In the genomic region with DNA sequence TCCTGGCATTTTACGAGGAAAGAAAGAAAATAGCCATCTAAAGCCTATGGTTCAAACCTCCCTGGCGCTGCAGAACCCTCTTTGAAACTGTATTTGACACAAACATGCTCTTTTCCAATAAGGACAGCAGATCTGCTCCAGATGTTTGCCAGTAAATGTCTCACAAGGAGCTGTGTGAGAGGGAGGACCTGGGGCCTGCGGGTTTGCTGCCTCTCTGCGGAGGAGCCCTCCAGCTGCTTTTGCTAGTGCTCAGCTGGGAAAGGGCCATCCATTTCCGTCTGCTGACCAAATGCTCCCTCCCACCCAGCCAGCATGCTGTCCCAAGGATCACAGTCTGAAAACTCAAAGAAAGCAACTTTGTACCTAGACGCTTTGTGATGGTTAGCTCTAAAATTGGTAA, we compare ENCODE assay signal across 13 mouse cellular contexts. TPM values are rescaled to one million over a fixed set of nuclear protein-coding genes. Genes with fewer than 3 reads are reported as not detected.
A peak's percentile ranks its signal among the peaks of the same experiment; 100 is the strongest.
DNase-seq lines count a peak whose midpoint lies in the region; ATAC-seq and TF ChIP-seq lines count a peak whose summit lies in the region.
"Had no signal": no experiment of that assay in that cellular context is flagged by ENCODE, and none has a peak within 500 bp of the region (broad histone marks: within the 10 kb centered on the region; RNA-seq: fewer than 3 reads in every experiment).

No protein-coding gene starts in this region.

- peaks cover 1% of the 10 kb centered on the region for H3K4me1 ChIP-seq in kidney, postnatal 0 days (replicated peaks; ENCODE audit: insufficient read depth, low read length)
- no peaks in the 10 kb centered on the region; the same call in 1 of the 2 replicates for H3K4me1 ChIP-seq in kidney, embryonic 14.5 days (ENCODE audit: control insufficient read depth, insufficient read depth, low read length)
- H3K4me1 ChIP-seq in embryonic facial prominence, embryonic 12.5 days = 0 out of 2 replicates have a peak, but pooled peaks cover 5% of the 10 kb centered on the region
- H3K4me1 ChIP-seq in liver, postnatal 0 days (ENCODE audit: insufficient read depth) = peaks cover 1% of the 10 kb centered on the region
- H3K4me1 ChIP-seq in neural tube, embryonic 15.5 days = 0 out of 2 replicates have a peak, but pooled peaks cover 2% of the 10 kb centered on the region
- H3K4me1 ChIP-seq: liver, embryonic 13.5 days; midbrain, embryonic 10.5 days had no signal

- no peak overlapping the region for H3K4me3 ChIP-seq in kidney, postnatal 0 days (replicated peaks; ENCODE audit: low read depth, low read length)
- H3K4me3 ChIP-seq in kidney, embryonic 14.5 days (ENCODE audit: low read length) = no peak overlapping the region
- H3K4me3 ChIP-seq in embryonic facial prominence, embryonic 12.5 days = no peak overlapping the region
- H3K4me3 ChIP-seq in liver, postnatal 0 days (ENCODE audit: low read depth, low read length) = no peak overlapping the region
- H3K4me3 ChIP-seq in neural tube, embryonic 15.5 days (replicated peaks) = no peak overlapping the region
- H3K4me3 ChIP-seq: layer of hippocampus, adult 2 months; liver, embryonic 13.5 days; midbrain, embryonic 10.5 days had no signal

- TF ChIP-seq CTCF in kidney, postnatal 0 days (IDR thresholded peaks at IDR 0.05; ENCODE audit: low read depth) = no peak
- no peak for TF ChIP-seq CTCF in liver, postnatal 0 days (IDR thresholded peaks at IDR 0.05; ENCODE audit: low read depth)

- 0 out of 2 replicates have a peak overlapping the region, but pooled peaks have one; percentile 9 for H3K9ac ChIP-seq in kidney, postnatal 0 days (ENCODE audit: low read depth, low read length)
- no peak overlapping the region for H3K9ac ChIP-seq in kidney, embryonic 14.5 days (ENCODE audit: low read depth, low read length)
- H3K9ac ChIP-seq in embryonic facial prominence, embryonic 12.5 days = no peak overlapping the region
- no peak overlapping the region for H3K9ac ChIP-seq in liver, postnatal 0 days (replicated peaks)
- H3K9ac ChIP-seq in neural tube, embryonic 15.5 days (replicated peaks) = no peak overlapping the region
- H3K9ac ChIP-seq: liver, embryonic 13.5 days had no signal

- H3K27ac ChIP-seq in kidney, postnatal 0 days = peak overlapping the region; percentile 57; the same call in 1 of the 2 replicates
- no peak overlapping the region for H3K27ac ChIP-seq in kidney, embryonic 14.5 days (ENCODE audit: low read depth, low read length)
- 0 out of 2 replicates have a peak overlapping the region, but pooled peaks have one; percentile 12 for H3K27ac ChIP-seq in embryonic facial prominence, embryonic 12.5 days
- H3K27ac ChIP-seq in liver, postnatal 0 days (ENCODE audit: low read depth) = no peak overlapping the region
- H3K27ac ChIP-seq in neural tube, embryonic 15.5 days (replicated peaks) = no peak overlapping the region
- H3K27ac ChIP-seq: layer of hippocampus, adult 2 months; liver, embryonic 13.5 days; midbrain, embryonic 10.5 days had no signal

- no peaks in the 10 kb centered on the region for H3K36me3 ChIP-seq in kidney, postnatal 0 days (ENCODE audit: insufficient read depth, low read length)
- H3K36me3 ChIP-seq in kidney, embryonic 14.5 days (ENCODE audit: control insufficient read depth, insufficient read depth, low read length) = no peaks in the 10 kb centered on the region
- no peaks in the 10 kb centered on the region for H3K36me3 ChIP-seq in embryonic facial prominence, embryonic 12.5 days
- H3K36me3 ChIP-seq in liver, postnatal 0 days (replicated peaks; ENCODE audit: insufficient read depth, low read length) = no peaks in the 10 kb centered on the region
- H3K36me3 ChIP-seq in neural tube, embryonic 15.5 days = no peaks in the 10 kb centered on the region
- H3K36me3 ChIP-seq: liver, embryonic 13.5 days; midbrain, embryonic 10.5 days had no signal

- intact Hi-C loops in gastrocnemius, postnatal 14 days (cut with DNase I; ENCODE audit: low total_unique reads) = no loop called here

- WGBS in kidney, postnatal 0 days = 42% methylated on average over 6 of the region's 6 CpGs
- 33% methylated on average over 6 of the region's 6 CpGs for WGBS in kidney, embryonic 14.5 days
- WGBS in embryonic facial prominence, embryonic 12.5 days = 35% methylated on average over 6 of the region's 6 CpGs
- WGBS in liver, postnatal 0 days (ENCODE audit: insufficient replicate concordance) = 77% methylated on average over 6 of the region's 6 CpGs
- 58% methylated on average over 6 of the region's 6 CpGs for WGBS in neural tube, embryonic 15.5 days

- no peak for TF ChIP-seq EP300 in liver, postnatal 0 days (IDR thresholded peaks at IDR 0.05; ENCODE audit: low read depth)

- no peaks in the 10 kb centered on the region for H3K9me3 ChIP-seq in kidney, postnatal 0 days (replicated peaks; ENCODE audit: low read length)
- no peaks in the 10 kb centered on the region for H3K9me3 ChIP-seq in kidney, embryonic 14.5 days (ENCODE audit: control insufficient read depth, low read length)
- no peaks in the 10 kb centered on the region for H3K9me3 ChIP-seq in embryonic facial prominence, embryonic 12.5 days
- no peaks in the 10 kb centered on the region for H3K9me3 ChIP-seq in liver, postnatal 0 days (ENCODE audit: low read length)
- no peaks in the 10 kb centered on the region for H3K9me3 ChIP-seq in neural tube, embryonic 15.5 days (replicated peaks)
- H3K9me3 ChIP-seq: liver, embryonic 13.5 days; midbrain, embryonic 10.5 days had no signal

- no peak overlapping the region for H3K4me2 ChIP-seq in kidney, postnatal 0 days (ENCODE audit: low read length)
- H3K4me2 ChIP-seq in kidney, embryonic 14.5 days (replicated peaks; ENCODE audit: low read depth, low read length) = no peak overlapping the region
- no peak overlapping the region for H3K4me2 ChIP-seq in embryonic facial prominence, embryonic 12.5 days (replicated peaks)
- H3K4me2 ChIP-seq in liver, postnatal 0 days (ENCODE audit: low read depth, low read length) = no peak overlapping the region
- H3K4me2 ChIP-seq in neural tube, embryonic 15.5 days = no peak overlapping the region
- H3K4me2 ChIP-seq: liver, embryonic 13.5 days had no signal

- DNase-seq in gastrocnemius, postnatal 14 days = peak; percentile 41
- DNase-seq in gastrocnemius, adult 18-20 months (ENCODE audit: low spot score) = no peak
- peak; percentile 74 for DNase-seq in kidney, postnatal 0 days (ENCODE audit: low spot score)
- peak; percentile 21 to 60 for DNase-seq in lung, postnatal 4 days
- DNase-seq in liver, postnatal 0 days = no peak
- DNase-seq: cerebellum, adult 11-12 months; liver, embryonic 13.5 days had no signal

- no peaks in the 10 kb centered on the region for H3K27me3 ChIP-seq in kidney, postnatal 0 days (ENCODE audit: insufficient read depth, low read length)
- H3K27me3 ChIP-seq in kidney, embryonic 14.5 days (ENCODE audit: control insufficient read depth, insufficient read depth, low read length) = no peaks in the 10 kb centered on the region
- H3K27me3 ChIP-seq in embryonic facial prominence, embryonic 12.5 days = no peaks in the 10 kb centered on the region
- H3K27me3 ChIP-seq in liver, postnatal 0 days (ENCODE audit: insufficient read depth, low read length) = no peaks in the 10 kb centered on the region
- H3K27me3 ChIP-seq in neural tube, embryonic 15.5 days (replicated peaks) = no peaks in the 10 kb centered on the region
- H3K27me3 ChIP-seq: liver, embryonic 13.5 days; Patski had no signal

- no peak; the same call in 1 of the 2 replicates for ATAC-seq in kidney, postnatal 0 days (replicated peaks; ENCODE audit: low FRiP score, low read depth)
- ATAC-seq in kidney, embryonic 14.5 days (ENCODE audit: low FRiP score, low TSS enrichment) = no peak
- no peak for ATAC-seq in embryonic facial prominence, embryonic 12.5 days (ENCODE audit: insufficient number of reproducible peaks, insufficient read depth, low FRiP score, low TSS enrichment)
- ATAC-seq in liver, postnatal 0 days = no peak
- no peak for ATAC-seq in neural tube, embryonic 15.5 days (ENCODE audit: low FRiP score)
- ATAC-seq: Patski had no signal

RNA-seq across cellular contexts. Expression of a gene that starts 40.3 kb away (rescaled TPM):
- 100 to 1,000 TPM; 144 to 187 TPM for total RNA-seq in gastrocnemius, postnatal 14 days (2021)
- 100 to 1,000 TPM; 112 to 143 TPM for total RNA-seq in gastrocnemius, adult 18-20 months (2021)
- 240 and 270 TPM in 2 replicates for polyA plus RNA-seq in kidney, postnatal 0 days (2015; fragmentation: Nextera tagmentation; extraction: Ambion mirVana)
- 300 and 331 TPM in 2 replicates for polyA plus RNA-seq in kidney, embryonic 14.5 days (2014; fragmentation: Nextera tagmentation; extraction: Ambion mirVana)
- 343 and 389 TPM in 2 replicates for polyA plus RNA-seq in embryonic facial prominence, embryonic 12.5 days (2016; fragmentation: Nextera tagmentation; extraction: Ambion mirVana)
- 86.9 and 90.7 TPM in 2 replicates for polyA plus RNA-seq in liver, postnatal 0 days (2015; fragmentation: Nextera tagmentation; extraction: Ambion mirVana)
- polyA plus RNA-seq in neural tube, embryonic 15.5 days (2015; fragmentation: Nextera tagmentation; extraction: Ambion mirVana) = 171 and 210 TPM in 2 replicates

Comparison
In these comparisons a context has a peak if more than half of its experiments do, and no peak if none do; other contexts are left out.
1. DNase-seq: peak in gastrocnemius, postnatal 14 days (single experiment), kidney, postnatal 0 days (single experiment) and lung, postnatal 4 days (2 of 2); none in gastrocnemius, adult 18-20 months (single experiment) and liver, postnatal 0 days (single experiment).
2. H3K27ac ChIP-seq: peak in kidney, postnatal 0 days (single experiment) and embryonic facial prominence, embryonic 12.5 days (single experiment); none in kidney, embryonic 14.5 days (single experiment), liver, postnatal 0 days (single experiment) and neural tube, embryonic 15.5 days (single experiment).